ENCODE assay signal across 8 mouse cellular contexts in the genomic region with DNA sequence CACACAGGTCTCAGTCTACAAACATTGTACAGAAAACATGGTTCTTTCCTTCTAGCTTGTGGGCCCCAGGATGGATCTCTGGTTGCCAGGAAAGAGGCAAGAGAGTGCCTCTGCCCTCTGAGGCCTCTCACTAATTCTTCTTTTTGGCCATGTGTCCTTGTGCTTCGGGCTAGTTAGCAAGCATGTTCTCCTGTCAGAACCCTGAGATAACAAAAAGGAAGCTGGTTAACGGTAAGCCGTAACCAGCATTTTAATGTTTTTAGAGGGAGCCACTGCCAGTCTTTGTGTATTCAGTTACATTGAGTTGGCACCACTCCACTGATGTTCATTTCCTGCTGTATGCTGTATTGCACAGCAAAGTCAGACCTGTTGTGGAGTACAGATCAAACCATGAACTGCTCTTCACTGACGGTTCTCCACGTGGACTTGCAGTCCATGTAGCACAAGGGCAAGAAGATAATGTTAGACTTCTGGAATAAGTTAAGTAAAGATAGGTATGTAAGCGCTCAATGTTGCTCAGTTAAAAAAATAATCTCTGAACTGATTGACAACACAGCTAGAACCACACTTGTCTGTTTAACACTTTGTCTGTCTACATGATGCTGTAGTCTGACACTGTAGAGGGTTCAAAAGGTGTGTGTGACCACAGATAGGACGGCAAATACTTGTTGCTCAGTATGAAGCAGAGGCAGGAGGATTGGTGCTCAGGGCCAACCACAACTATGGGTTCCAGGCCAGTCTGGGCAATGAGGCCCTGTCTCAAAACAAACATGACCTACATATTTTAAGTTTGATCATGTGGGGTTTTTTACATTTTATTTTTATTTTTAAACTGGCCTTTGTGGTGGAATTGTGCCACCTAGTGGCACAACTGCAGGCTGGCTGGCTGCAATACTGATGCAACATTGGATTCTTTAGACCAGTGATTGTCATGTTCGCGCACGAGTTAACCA. TPM values are rescaled to one million over a fixed set of nuclear protein-coding genes. Genes with fewer than 3 reads are reported as not detected.
DNase-seq lines count a peak whose midpoint lies in the region; ATAC-seq and TF ChIP-seq lines count a peak whose summit lies in the region.

No protein-coding gene starts in this region.

- DNase-seq in gastrocnemius, adult 18-20 months (ENCODE audit: low spot score) = peak; percentile 39
- DNase-seq in gastrocnemius, postnatal 36 days = no peak
- DNase-seq in 416B (ENCODE audit: low read depth) = peak; percentile 83
- peak; percentile 71 for DNase-seq in adipocyte (ENCODE audit: low spot score)
- no peak for DNase-seq in liver, postnatal 0 days
- no peak for DNase-seq in ovary, postnatal 36 days (ENCODE audit: low spot score)

- WGBS in heart, embryonic 11.5 days (ENCODE audit: insufficient replicate concordance) = 57% methylated on average over 10 of the region's 10 CpGs
- 34% methylated on average over 10 of the region's 10 CpGs for WGBS in liver, postnatal 0 days (ENCODE audit: insufficient replicate concordance)
- 55% methylated on average over 10 of the region's 10 CpGs for WGBS in stomach, embryonic 15.5 days

- no peaks in the 10 kb centered on the region for H3K27me3 ChIP-seq in heart, embryonic 11.5 days (ENCODE audit: control insufficient read depth, insufficient read depth, low read length)
- H3K27me3 ChIP-seq in liver, postnatal 0 days (ENCODE audit: insufficient read depth, low read length) = no peaks in the 10 kb centered on the region
- H3K27me3 ChIP-seq in stomach, embryonic 15.5 days (replicated peaks) = no peaks in the 10 kb centered on the region

- no peak overlapping the region for H3K4me2 ChIP-seq in heart, embryonic 11.5 days
- no peak overlapping the region for H3K4me2 ChIP-seq in liver, postnatal 0 days (ENCODE audit: low read depth, low read length)
- no peak overlapping the region for H3K4me2 ChIP-seq in stomach, embryonic 15.5 days

- no peak for ATAC-seq in heart, embryonic 11.5 days (replicated peaks; ENCODE audit: insufficient number of reproducible peaks, low FRiP score, low TSS enrichment)
- ATAC-seq in liver, postnatal 0 days = peak; percentile 58
- ATAC-seq in stomach, embryonic 15.5 days (ENCODE audit: insufficient read depth, low FRiP score, low read depth) = peak; percentile 31; the same call in 1 of the 2 replicates

- peak overlapping the region; percentile 51 for H3K27ac ChIP-seq in heart, embryonic 11.5 days (ENCODE audit: low read depth, low read length)
- H3K27ac ChIP-seq in liver, postnatal 0 days (ENCODE audit: low read depth) = peak overlapping the region; percentile 49; the same call in 1 of the 2 replicates
- H3K27ac ChIP-seq in stomach, embryonic 15.5 days = peak overlapping the region; percentile 50; the same call in 1 of the 2 replicates

- H3K36me3 ChIP-seq in heart, embryonic 11.5 days (ENCODE audit: control insufficient read depth, insufficient read depth, low read length) = peaks cover 6% of the 10 kb centered on the region
- peaks cover 31% of the 10 kb centered on the region for H3K36me3 ChIP-seq in liver, postnatal 0 days (replicated peaks; ENCODE audit: insufficient read depth, low read length)
- peaks cover 5% of the 10 kb centered on the region; the same call in 1 of the 2 replicates for H3K36me3 ChIP-seq in stomach, embryonic 15.5 days

- no peak overlapping the region for H3K9ac ChIP-seq in heart, embryonic 11.5 days (ENCODE audit: low read depth, low read length)
- 0 out of 2 replicates have a peak overlapping the region, but pooled peaks have one; percentile 18 for H3K9ac ChIP-seq in liver, postnatal 0 days (replicated peaks)
- H3K9ac ChIP-seq in stomach, embryonic 15.5 days = no peak overlapping the region

- no peaks in the 10 kb centered on the region for H3K9me3 ChIP-seq in heart, embryonic 11.5 days (replicated peaks; ENCODE audit: control insufficient read depth, low read length)
- no peaks in the 10 kb centered on the region for H3K9me3 ChIP-seq in liver, postnatal 0 days (ENCODE audit: low read length)
- H3K9me3 ChIP-seq in stomach, embryonic 15.5 days = no peaks in the 10 kb centered on the region

- H3K4me3 ChIP-seq in heart, embryonic 11.5 days (ENCODE audit: low read depth, low read length) = no peak overlapping the region
- no peak overlapping the region for H3K4me3 ChIP-seq in liver, postnatal 0 days (ENCODE audit: low read depth, low read length)
- no peak overlapping the region for H3K4me3 ChIP-seq in stomach, embryonic 15.5 days (replicated peaks)

- peaks cover 30% of the 10 kb centered on the region for H3K4me1 ChIP-seq in heart, embryonic 11.5 days (ENCODE audit: control insufficient read depth, insufficient read depth, low read length)
- peaks cover 16% of the 10 kb centered on the region for H3K4me1 ChIP-seq in liver, postnatal 0 days (ENCODE audit: insufficient read depth)
- H3K4me1 ChIP-seq in stomach, embryonic 15.5 days = peaks cover 18% of the 10 kb centered on the region; the same call in 1 of the 2 replicates

- no peak for TF ChIP-seq EP300 in liver, postnatal 0 days (IDR thresholded peaks at IDR 0.05; ENCODE audit: low read depth)

- peak; percentile 78 for TF ChIP-seq CTCF in liver, postnatal 0 days (IDR thresholded peaks at IDR 0.05; ENCODE audit: low read depth)

- intact Hi-C loops in gastrocnemius, postnatal 36 days (cut with DNase I) = loop anchor here (5.0 kb wide), 2 partner anchors 129 to 224 kb away; no protein-coding TSS in a partner anchor

RNA-seq across cellular contexts. Expression of gene Ncoa3, which starts 53.4 kb away (rescaled TPM):
- total RNA-seq in gastrocnemius, adult 18-20 months (2021) = 10 to 100 TPM; 14.6 to 20.4 TPM
- total RNA-seq in gastrocnemius, postnatal 36 days (2021) = 10 to 100 TPM; 13.5 to 13.9 TPM
- 14.2 and 15.6 TPM in 2 replicates for polyA plus RNA-seq in heart, embryonic 11.5 days (2014; fragmentation: Nextera tagmentation; extraction: Ambion mirVana)
- 3.3 and 3.9 TPM in 2 replicates for polyA plus RNA-seq in liver, postnatal 0 days (2015; fragmentation: Nextera tagmentation; extraction: Ambion mirVana)
- 12.9 and 14.1 TPM in 2 replicates for polyA plus RNA-seq in stomach, embryonic 15.5 days (2015; fragmentation: Nextera tagmentation; extraction: Ambion mirVana)

Comparison
In these comparisons a context has a peak if more than half of its experiments do, and no peak if none do; other contexts are left out.
1. DNase-seq: peak in gastrocnemius, adult 18-20 months (single experiment), 416B (single experiment) and adipocyte (single experiment); none in gastrocnemius, postnatal 36 days (0 of 2), liver, postnatal 0 days (single experiment) and ovary, postnatal 36 days (single experiment).
2. Peak in every context shown above with its lines, with median percentiles within 50 percentile points of each other: H3K27ac ChIP-seq.